Mouse (Mus musculus): Measurements from ENCODE around the gene Six1.
"Not testable (repeated sequence)": the region's sequence is repeated elsewhere in the genome, so short reads cannot be mapped to it uniquely, and the experiment has no call there.

Gene Six1

GRCm38 (mm10) chr12:73032665-73033064 lies 21.0 kb downstream of the Six1 start:
- DNase-seq, result no peak

GRCm38 (mm10) chr12:73031315-73031714 lies 22.4 kb downstream of the Six1 start:
- no peak for DNase-seq

GRCm38 (mm10) chr12:73025490-73025889 lies 28.2 kb downstream of the Six1 start:
- DNase-seq, result no peak

GRCm38 (mm10) chr12:73020941-73021340 lies 32.7 kb downstream of the Six1 start:
- peak; percentile 81 for DNase-seq

GRCm38 (mm10) chr12:73020422-73020821 lies 33.3 kb downstream of the Six1 start:
- no peak for DNase-seq

GRCm38 (mm10) chr12:73018838-73019237 lies 34.8 kb downstream of the Six1 start:
- DNase-seq, result no peak

GRCm38 (mm10) chr12:73016171-73016570 lies 37.5 kb downstream of the Six1 start:
- no peak for DNase-seq

- no peak for DNase-seq
Measured at GRCm38 (mm10) chr12:73014311-73014710, 39.4 kb downstream of the Six1 start.

GRCm38 (mm10) chr12:73012824-73013223 lies 40.9 kb downstream of the Six1 start:
- DNase-seq, result no peak

GRCm38 (mm10) chr12:73012136-73012785 lies 41.4 kb downstream of the Six1 start:
- peak; percentile 12 for DNase-seq

- not testable (repeated sequence) for DNase-seq
Measured at GRCm38 (mm10) chr12:73002903-73003302, 50.8 kb downstream of the Six1 start.

- DNase-seq, result not testable (repeated sequence)
Measured at GRCm38 (mm10) chr12:73002281-73002680, 51.4 kb downstream of the Six1 start.

GRCm38 (mm10) chr12:72998105-72999001 lies 55.3 kb downstream of the Six1 start:
- no peak for DNase-seq

- no peak for DNase-seq
Measured at GRCm38 (mm10) chr12:72996646-72997045, 57.0 kb downstream of the Six1 start.
